Mouse (Mus musculus) heart, postnatal 36 days (tissue): ENCODE data around the gene Ksr2. TPM values are rescaled to one million over a fixed set of nuclear protein-coding genes. Genes with fewer than 3 reads are reported as not detected.

Experiments
- DNase-seq, 2 experiments: peaks; one replicate each; pipeline ENCODE4 v3.0.0; 2021 to 2022
- intact Hi-C: fragments of 180-260 bp; cut with DNase I; formaldehyde crosslinking; loops from one replicate; pipeline ENCODE4 v1.15.1; 2025
- total RNA-seq, 2 experiments: library from RNA; stranded (reverse); gene quantifications; 2 replicates each; pipeline ENCODE4 v1.2.3; 2021

Gene Ksr2
- total RNA-seq, 2 experiments from 2014 or later = 0.11 TPM; not detected in 1

DNA sequence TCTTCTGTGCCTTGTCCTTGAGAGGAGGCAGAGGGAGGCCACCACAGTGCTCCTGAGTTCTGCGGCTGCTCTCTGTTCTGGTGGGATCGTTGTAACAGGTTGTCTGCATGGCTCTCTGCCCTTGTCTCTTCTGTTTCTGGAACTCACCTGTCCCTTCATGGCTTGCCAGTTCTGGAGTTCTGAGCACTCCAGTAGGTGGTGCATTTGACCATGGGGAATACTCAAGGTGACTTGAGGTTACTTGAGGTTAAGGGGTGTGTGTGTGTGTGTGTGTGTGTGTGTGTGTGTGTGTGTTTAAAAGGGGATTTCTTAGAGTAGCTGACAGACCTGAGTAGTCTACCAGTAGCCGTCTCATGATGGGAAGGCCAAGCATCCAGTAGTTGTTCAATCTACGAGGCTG is 55.2 kb downstream of the Ksr2 start:
- intact Hi-C loops = no loop called here
- no peak for DNase-seq

DNA sequence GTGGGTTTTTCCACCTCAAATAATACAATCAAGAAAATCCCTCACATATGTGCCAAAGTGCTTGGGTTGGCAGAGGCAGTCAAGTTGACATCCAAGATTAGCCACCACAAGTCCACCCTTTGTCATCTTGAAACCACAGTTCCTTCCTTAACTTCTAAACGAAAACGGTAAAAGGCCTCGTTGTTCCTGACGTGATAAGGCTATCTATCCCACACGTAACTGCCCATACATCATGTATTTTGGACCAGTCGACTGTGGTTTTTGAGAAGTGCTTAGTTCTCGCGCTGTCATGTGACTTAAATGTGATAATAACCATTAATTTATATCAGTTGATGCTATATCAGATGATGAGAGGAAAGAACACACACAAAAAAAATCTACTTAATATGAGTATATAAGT is 55.8 kb downstream of the Ksr2 start:
- no peak for DNase-seq
- intact Hi-C loops = no loop called here

DNA sequence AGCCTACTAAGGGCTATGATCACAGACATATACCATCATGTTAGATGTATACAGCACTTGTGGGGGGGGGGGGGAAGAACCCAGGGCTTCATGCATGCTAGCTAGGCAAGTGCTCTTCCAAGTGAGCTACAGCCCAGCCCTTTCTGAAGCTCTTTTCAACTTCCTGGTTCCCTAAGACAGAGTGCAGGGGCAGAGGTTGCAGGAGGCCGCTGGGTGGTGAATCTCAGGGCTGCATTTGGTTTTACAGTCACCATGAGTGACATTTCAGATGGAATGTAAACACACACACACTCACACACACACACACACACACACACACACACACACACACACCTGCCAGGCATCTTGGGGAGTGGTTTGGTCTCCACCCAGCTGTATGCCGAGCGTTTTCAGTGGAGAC is 67.4 kb downstream of the Ksr2 start:
- DNase-seq = no peak
- intact Hi-C loops = no loop called here

GRCm38 (mm10) chr5:117481586-117481985 is 67.8 kb downstream of the Ksr2 start:
- intact Hi-C loops = no loop called here
- no peak for DNase-seq

DNA sequence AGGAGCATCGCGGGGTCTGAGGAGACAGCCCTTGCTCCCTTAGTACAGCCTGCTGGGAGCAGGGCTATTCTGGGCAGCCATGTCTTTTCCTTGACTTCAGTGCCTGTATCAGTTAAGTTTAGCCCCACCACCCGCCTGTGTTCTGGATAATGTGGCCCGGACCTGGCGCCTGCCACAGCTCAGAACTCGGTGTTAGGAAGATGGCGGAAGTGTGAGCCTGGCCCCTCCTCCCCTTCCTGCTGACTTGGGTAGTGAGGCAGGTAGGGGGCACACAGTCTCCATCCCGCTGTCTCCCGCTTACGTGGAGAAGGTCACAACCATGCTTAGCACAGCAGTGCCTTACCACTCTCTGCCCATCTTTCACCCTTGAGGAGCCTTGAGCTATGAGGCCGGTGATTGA is 68.2 kb downstream of the Ksr2 start:
- DNase-seq = no peak
- intact Hi-C loops = no loop called here

DNA sequence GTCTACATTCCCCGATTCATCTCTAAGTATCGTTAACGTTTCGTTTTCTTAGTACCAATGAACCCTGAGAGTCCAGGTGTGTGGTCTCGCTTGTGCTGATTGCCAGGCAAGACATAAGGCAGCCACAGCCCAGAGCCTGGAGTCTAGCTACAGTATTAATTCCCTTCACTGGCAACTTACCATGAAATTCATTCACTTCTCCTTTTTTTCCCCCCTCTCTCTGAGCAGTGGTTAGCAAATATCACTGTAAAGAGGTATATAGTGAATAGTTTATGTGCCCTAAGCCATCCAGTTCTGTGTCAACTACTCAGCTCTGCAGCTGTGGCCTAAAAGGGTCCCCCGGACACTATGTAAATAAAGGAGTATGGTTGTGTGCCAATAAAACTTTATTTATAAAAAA is 71.6 kb downstream of the Ksr2 start:
- intact Hi-C loops = no loop called here
- DNase-seq = no peak

- intact Hi-C loops = no loop called here
- DNase-seq = no peak
These were observed 72.3 kb downstream of the Ksr2 start for GRCm38 (mm10) chr5:117486092-117486491.

- intact Hi-C loops = no loop called here
- DNase-seq = no peak
These were observed 74.4 kb downstream of the Ksr2 start for GRCm38 (mm10) chr5:117488155-117488554.

GRCm38 (mm10) chr5:117488670-117489325 is 75.0 kb downstream of the Ksr2 start:
- DNase-seq = no peak
- intact Hi-C loops = no loop called here

DNA sequence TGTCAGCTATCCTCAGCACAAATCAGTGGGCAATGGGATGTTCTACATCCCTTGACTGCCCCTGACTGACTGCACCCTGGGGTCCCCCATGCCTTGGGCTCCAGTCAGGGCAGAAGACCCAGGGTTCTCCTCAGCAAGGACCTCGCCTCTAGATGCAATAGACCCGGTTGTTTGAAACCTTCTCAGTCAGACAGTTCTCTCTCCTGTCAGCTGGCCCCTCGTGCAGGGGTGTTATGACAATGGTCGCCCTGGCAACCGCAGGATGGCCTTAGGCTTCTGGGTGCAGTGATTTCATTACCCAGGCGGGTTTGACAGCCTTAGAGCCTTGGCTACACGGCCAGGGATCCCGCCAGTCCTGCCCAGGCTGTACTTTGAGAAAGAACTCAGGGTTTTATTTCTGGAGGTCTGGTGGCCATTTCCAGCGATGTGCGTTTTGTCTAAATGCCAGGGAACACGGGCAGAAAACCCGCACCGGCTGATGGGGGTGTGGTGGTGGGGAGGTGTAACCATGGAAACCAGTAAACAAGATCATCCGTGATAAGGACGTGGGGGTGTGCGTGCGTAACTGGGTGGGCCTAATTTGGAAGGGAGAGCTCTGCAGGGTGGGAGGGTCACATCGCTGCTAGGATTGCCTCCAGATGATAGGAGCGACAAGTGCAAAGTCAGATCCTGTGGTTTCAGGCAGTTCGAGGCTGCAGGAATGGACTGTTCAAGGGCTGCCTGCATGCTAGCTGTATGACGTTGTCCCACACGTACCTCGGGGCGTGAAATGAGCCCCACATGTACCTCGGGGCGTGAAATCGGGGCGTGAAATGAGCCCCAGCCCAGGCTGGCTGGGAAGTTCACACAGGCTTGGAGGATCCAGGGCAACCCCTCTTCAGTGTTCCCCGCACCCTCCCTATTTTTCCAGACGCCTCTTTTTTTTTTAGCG is 79.4 kb downstream of the Ksr2 start:
- intact Hi-C loops = no loop called here
- DNase-seq = no peak

DNA sequence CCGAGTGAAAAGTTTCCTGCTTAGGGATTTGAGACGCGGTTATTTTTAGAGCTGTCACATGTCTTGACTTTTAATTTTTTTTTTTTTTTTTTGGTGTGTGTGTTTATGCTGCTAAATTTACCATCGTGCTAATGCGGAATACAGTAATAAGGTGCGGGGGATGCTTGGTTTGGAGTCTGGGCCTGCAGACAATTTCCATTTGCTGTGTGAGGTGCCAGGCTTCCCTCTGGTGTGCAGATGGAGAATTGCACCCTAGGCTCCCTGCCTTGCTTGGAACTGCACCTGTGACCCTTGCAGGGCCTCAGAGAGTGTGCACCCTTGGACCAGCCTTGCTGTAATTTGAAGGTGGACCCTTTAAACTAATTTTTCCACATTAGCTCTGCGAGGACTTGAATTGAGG is 80.1 kb downstream of the Ksr2 start:
- intact Hi-C loops = loop anchor here (1.0 to 2.0 kb wide), 2 partner anchors 187 to 377 kb away; partner anchors contain the start of gene Suds3
- peak; percentile 27 to 46 for DNase-seq

DNA sequence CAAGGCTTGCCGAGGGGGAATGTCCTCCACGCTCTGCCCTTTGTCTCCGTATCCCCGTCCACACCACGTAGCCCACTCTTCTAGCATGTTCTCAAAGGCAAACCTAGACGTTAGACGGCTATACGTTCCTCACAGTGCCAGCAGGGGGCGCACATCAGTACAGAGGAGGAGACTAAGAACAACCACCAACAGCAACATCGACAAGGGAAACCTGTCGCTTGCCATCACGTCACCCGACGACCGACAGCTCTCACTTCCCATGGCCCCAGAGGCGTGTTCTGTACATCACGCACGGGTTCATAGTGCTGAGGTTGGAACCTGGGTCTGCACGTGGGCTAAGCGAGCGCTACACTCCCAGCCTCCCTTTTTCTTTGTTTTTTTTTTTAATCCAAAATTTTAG is 83.3 kb downstream of the Ksr2 start:
- intact Hi-C loops = no loop called here
- DNase-seq = peak in 1 of 2 experiments; percentile 13

GRCm38 (mm10) chr5:117502611-117503010 is 88.8 kb downstream of the Ksr2 start:
- intact Hi-C loops = no loop called here
- peak in 1 of 2 experiments; percentile 24 for DNase-seq

GRCm38 (mm10) chr5:117504431-117504830 is 90.6 kb downstream of the Ksr2 start:
- no peak for DNase-seq
- intact Hi-C loops = no loop called here

- DNase-seq = peak; percentile 49 to 62
- intact Hi-C loops = loop anchor here (5.0 kb wide), 1 partner anchor 442 kb away; no protein-coding TSS in a partner anchor
These were observed 91.4 kb downstream of the Ksr2 start for GRCm38 (mm10) chr5:117505204-117505603.

DNA sequence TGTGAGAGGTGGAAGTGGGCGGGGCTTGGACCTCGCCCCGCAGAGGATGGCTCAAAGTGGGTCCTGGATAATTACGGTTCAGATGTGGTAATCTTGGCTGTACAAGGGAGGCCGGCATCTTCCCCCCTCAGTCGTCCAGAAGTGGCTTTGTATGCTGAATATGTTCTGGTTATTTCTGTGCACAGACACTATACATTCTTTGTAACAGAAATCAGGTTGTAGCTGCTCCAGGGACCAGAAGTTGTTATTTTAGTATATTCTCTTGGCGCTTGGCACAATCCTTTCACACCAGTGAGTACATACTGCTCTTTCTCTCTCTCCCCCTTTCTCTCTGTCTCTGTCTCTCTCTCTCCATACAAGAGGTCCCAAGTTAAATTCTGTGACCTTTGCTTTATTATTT is 92.0 kb downstream of the Ksr2 start:
- intact Hi-C loops = loop anchor here (5.0 kb wide), 1 partner anchor 442 kb away; no protein-coding TSS in a partner anchor
- no peak for DNase-seq

- intact Hi-C loops = loop anchor here (5.0 kb wide), 1 partner anchor 441 kb away; no protein-coding TSS in a partner anchor
- peak; percentile 36 to 63 for DNase-seq
These were observed 92.6 kb downstream of the Ksr2 start for GRCm38 (mm10) chr5:117506406-117506805.

- intact Hi-C loops = loop anchor here (5.0 kb wide), 1 partner anchor 438 kb away; no protein-coding TSS in a partner anchor
These were observed 95.9 kb downstream of the Ksr2 start for GRCm38 (mm10) chr5:117509511-117510375.

GRCm38 (mm10) chr5:117510864-117511263 is 97.1 kb downstream of the Ksr2 start:
- DNase-seq = no peak
- intact Hi-C loops = no loop called here

More at GRCm38 (mm10) chr5:117509511-117510375, 95.9 kb downstream of the Ksr2 start:
- DNase-seq = peak; percentile 10 to 20

- intact Hi-C loops = loop anchor here (5.0 kb wide), 2 partner anchors 97 to 322 kb away; no protein-coding TSS in a partner anchor
- no peak for DNase-seq
These were observed 101.6 kb downstream of the Ksr2 start for GRCm38 (mm10) chr5:117515396-117515795.
